Mouse (Mus musculus): ENCODE results near the gene Amotl2. TPM values are rescaled to one million over a fixed set of nuclear protein-coding genes. Genes with fewer than 3 reads are reported as not detected.

The Amotl2 gene
- polyA plus RNA-seq, 1 experiment: 26.3 TPM

DNA sequence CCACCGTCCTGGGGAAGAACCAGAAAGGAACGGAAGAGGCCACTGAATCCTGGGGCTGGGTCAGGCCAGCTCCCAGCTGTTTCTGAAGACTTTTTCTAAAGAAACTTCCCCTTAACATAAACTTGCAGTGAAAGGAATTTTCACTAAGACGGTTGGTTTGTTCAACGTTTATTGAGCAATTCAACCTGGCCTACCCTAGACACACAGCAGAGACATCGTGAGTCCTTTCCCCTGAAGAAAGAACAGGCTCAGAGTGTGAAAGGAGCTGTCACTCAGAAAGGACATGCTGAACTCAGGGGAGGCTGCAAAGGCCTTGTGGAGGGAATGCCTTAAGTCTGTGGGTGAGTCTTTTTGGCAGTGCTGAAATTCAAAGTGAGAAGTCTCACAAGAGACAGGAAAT is 31.4 kb downstream of the Amotl2 start:
- Histone ChIP-seq H3K4me3 (replicated peaks; ENCODE audit: control insufficient read depth, low read depth, low read length) (no peak overlapping the region), H3K4me1 (ENCODE audit: control insufficient read depth, insufficient read depth, low read length) (no peaks in the 10 kb centered on the region; the same call in 1 of the 2 replicates), H3K27ac (ENCODE audit: control insufficient read depth, insufficient read depth, low read depth, low read length, poor library complexity) (peak overlapping the region; percentile 12; the same call in 1 of the 2 replicates)
- no peak for TF ChIP-seq CTCF (IDR thresholded peaks at IDR 0.05; ENCODE audit: control insufficient read depth, insufficient read depth, low read length)
- no peak for TF ChIP-seq POLR2A (IDR thresholded peaks at IDR 0.05; ENCODE audit: borderline replicate concordance, control insufficient read depth, low read depth, low read length)
- 24% methylated on average over 5 of the region's 5 CpGs for WGBS

DNA sequence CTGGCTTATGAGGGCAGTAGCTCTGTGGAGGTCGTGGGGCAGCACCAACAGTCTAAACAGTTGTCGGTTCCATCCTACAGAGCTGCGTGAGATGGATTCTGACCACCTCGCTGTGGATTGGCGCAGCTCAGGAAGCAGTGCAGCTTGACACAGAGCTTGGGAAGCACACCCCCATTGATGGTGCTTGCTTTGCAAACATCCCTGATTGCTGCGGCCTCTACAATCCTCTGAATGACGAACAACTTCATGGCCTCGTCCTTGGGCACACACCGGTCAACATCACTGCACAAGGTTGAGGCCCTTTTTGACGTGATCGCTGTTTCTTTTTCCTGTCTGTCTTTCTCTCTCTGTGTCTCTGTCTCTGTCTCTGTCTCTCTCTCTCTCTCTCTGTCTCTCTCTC is 32.7 kb downstream of the Amotl2 start:
- no peak for TF ChIP-seq CTCF (IDR thresholded peaks at IDR 0.05; ENCODE audit: control insufficient read depth, insufficient read depth, low read length)
- no peak for TF ChIP-seq POLR2A (IDR thresholded peaks at IDR 0.05; ENCODE audit: borderline replicate concordance, control insufficient read depth, low read depth, low read length)
- H3K4me1 ChIP-seq (ENCODE audit: control insufficient read depth, insufficient read depth, low read length): no peaks in the 10 kb centered on the region; the same call in 1 of the 2 replicates
- WGBS: 81% methylated on average over 11 of the region's 11 CpGs

DNA sequence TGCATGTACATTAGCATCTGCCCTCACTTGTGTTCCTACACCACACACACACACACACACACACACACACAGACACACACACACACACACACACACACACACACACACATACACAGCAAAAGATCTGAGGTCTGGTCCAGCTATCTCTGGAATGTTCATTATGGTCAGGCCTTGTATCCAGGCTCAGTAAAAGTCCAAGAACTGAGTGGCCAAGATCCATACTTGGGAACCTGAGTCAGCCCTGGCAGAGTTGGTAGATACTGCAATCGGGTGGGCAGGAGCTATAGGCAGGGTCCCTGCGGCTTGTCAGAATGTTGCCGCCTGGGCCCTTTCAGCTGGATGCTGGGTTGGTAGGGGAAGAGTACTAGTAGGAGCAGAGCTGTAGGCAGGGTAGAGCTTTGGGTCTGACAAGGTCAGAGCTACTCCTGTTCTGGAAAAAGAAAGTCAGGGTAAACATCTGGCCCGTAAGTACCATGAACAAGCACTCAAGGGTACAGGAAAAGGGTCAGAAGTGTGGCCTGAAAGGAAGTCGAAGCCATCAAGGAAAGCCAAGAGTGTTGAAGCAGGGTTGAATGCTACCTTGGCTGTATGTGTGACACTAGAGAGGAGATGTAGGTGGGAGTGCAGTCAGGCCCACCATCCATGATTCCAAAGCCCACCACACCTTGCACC is 35.3 kb downstream of the Amotl2 start:
- Histone ChIP-seq H3K4me1 (ENCODE audit: control insufficient read depth, insufficient read depth, low read length) (no peaks in the 10 kb centered on the region; the same call in 1 of the 2 replicates), H3K4me3 (replicated peaks; ENCODE audit: control insufficient read depth, low read depth, low read length) (no peak overlapping the region), H3K27ac (ENCODE audit: control insufficient read depth, insufficient read depth, low read depth, low read length, poor library complexity) (no peak overlapping the region)
- TF ChIP-seq CTCF (IDR thresholded peaks at IDR 0.05; ENCODE audit: control insufficient read depth, insufficient read depth, low read length): no peak
- no peak for TF ChIP-seq POLR2A (IDR thresholded peaks at IDR 0.05; ENCODE audit: borderline replicate concordance, control insufficient read depth, low read depth, low read length)
- 85% methylated on average over 5 of the region's 5 CpGs for WGBS

More for the DNA sequence above, 32.7 kb downstream of the Amotl2 start:
- H3K4me3 ChIP-seq (replicated peaks; ENCODE audit: control insufficient read depth, low read depth, low read length): no peak overlapping the region
- H3K27ac ChIP-seq (ENCODE audit: control insufficient read depth, insufficient read depth, low read depth, low read length, poor library complexity): no peak overlapping the region

- H3K27ac ChIP-seq (ENCODE audit: control insufficient read depth, insufficient read depth, low read depth, low read length, poor library complexity): no peak overlapping the region
Measured at GRCm38 (mm10) chr9:102753299-102753698, 36.8 kb downstream of the Amotl2 start.

GRCm38 (mm10) chr9:102755161-102755560 is 38.7 kb downstream of the Amotl2 start:
- Histone ChIP-seq H3K4me1 (ENCODE audit: control insufficient read depth, insufficient read depth, low read length) (no peaks in the 10 kb centered on the region; the same call in 1 of the 2 replicates), H3K27ac (ENCODE audit: control insufficient read depth, insufficient read depth, low read depth, low read length, poor library complexity) (no peak overlapping the region), H3K4me3 (replicated peaks; ENCODE audit: control insufficient read depth, low read depth, low read length) (no peak overlapping the region)
- WGBS: 86% methylated on average over 4 of the region's 4 CpGs
- TF ChIP-seq POLR2A (IDR thresholded peaks at IDR 0.05; ENCODE audit: borderline replicate concordance, control insufficient read depth, low read depth, low read length) (no peak), CTCF (IDR thresholded peaks at IDR 0.05; ENCODE audit: control insufficient read depth, insufficient read depth, low read length) (no peak)

More at GRCm38 (mm10) chr9:102753299-102753698, 36.8 kb downstream of the Amotl2 start:
- TF ChIP-seq POLR2A (IDR thresholded peaks at IDR 0.05; ENCODE audit: borderline replicate concordance, control insufficient read depth, low read depth, low read length) (no peak), CTCF (IDR thresholded peaks at IDR 0.05; ENCODE audit: control insufficient read depth, insufficient read depth, low read length) (no peak)
- Histone ChIP-seq H3K4me3 (replicated peaks; ENCODE audit: control insufficient read depth, low read depth, low read length) (no peak overlapping the region), H3K4me1 (ENCODE audit: control insufficient read depth, insufficient read depth, low read length) (no peaks in the 10 kb centered on the region; the same call in none of the 2 replicates)

GRCm38 (mm10) chr9:102755591-102756270 is 39.3 kb downstream of the Amotl2 start:
- TF ChIP-seq CTCF (IDR thresholded peaks at IDR 0.05; ENCODE audit: control insufficient read depth, insufficient read depth, low read length) (no peak), POLR2A (IDR thresholded peaks at IDR 0.05; ENCODE audit: borderline replicate concordance, control insufficient read depth, low read depth, low read length) (no peak)
- WGBS: 77% methylated on average over 9 of the region's 9 CpGs
- Histone ChIP-seq H3K4me1 (ENCODE audit: control insufficient read depth, insufficient read depth, low read length) (no peaks in the 10 kb centered on the region; the same call in 1 of the 2 replicates), H3K27ac (ENCODE audit: control insufficient read depth, insufficient read depth, low read depth, low read length, poor library complexity) (no peak overlapping the region), H3K4me3 (replicated peaks; ENCODE audit: control insufficient read depth, low read depth, low read length) (no peak overlapping the region)

GRCm38 (mm10) chr9:102756352-102756751 is 39.9 kb downstream of the Amotl2 start:
- TF ChIP-seq CTCF (IDR thresholded peaks at IDR 0.05; ENCODE audit: control insufficient read depth, insufficient read depth, low read length) (no peak), POLR2A (IDR thresholded peaks at IDR 0.05; ENCODE audit: borderline replicate concordance, control insufficient read depth, low read depth, low read length) (no peak)
- H3K4me1 ChIP-seq (ENCODE audit: control insufficient read depth, insufficient read depth, low read length): no peaks in the 10 kb centered on the region; the same call in 1 of the 2 replicates
- no peak overlapping the region for H3K4me3 ChIP-seq (replicated peaks; ENCODE audit: control insufficient read depth, low read depth, low read length)
- no peak overlapping the region for H3K27ac ChIP-seq (ENCODE audit: control insufficient read depth, insufficient read depth, low read depth, low read length, poor library complexity)
- WGBS: 74% methylated on average over 14 of the region's 14 CpGs

- Histone ChIP-seq H3K4me3 (replicated peaks; ENCODE audit: control insufficient read depth, low read depth, low read length) (no peak overlapping the region), H3K4me1 (ENCODE audit: control insufficient read depth, insufficient read depth, low read length) (no peaks in the 10 kb centered on the region; the same call in 1 of the 2 replicates), H3K27ac (ENCODE audit: control insufficient read depth, insufficient read depth, low read depth, low read length, poor library complexity) (no peak overlapping the region)
- 40% methylated on average over 1 of the region's 1 CpGs for whole genome bisulfite sequencing
- TF ChIP-seq CTCF (IDR thresholded peaks at IDR 0.05; ENCODE audit: control insufficient read depth, insufficient read depth, low read length): no peak
- TF ChIP-seq POLR2A (IDR thresholded peaks at IDR 0.05; ENCODE audit: borderline replicate concordance, control insufficient read depth, low read depth, low read length): no peak
Measured at GRCm38 (mm10) chr9:102758851-102759250, 42.4 kb downstream of the Amotl2 start.

Measured in bone marrow, adult 2 months (tissue).